Mouse (Mus musculus): Measurements from ENCODE around the gene Cfap221. TPM values are rescaled to one million over a fixed set of nuclear protein-coding genes. Genes with fewer than 3 reads are reported as not detected.

The Cfap221 gene
- polyA plus RNA-seq, 1 experiment, result not detected

DNA sequence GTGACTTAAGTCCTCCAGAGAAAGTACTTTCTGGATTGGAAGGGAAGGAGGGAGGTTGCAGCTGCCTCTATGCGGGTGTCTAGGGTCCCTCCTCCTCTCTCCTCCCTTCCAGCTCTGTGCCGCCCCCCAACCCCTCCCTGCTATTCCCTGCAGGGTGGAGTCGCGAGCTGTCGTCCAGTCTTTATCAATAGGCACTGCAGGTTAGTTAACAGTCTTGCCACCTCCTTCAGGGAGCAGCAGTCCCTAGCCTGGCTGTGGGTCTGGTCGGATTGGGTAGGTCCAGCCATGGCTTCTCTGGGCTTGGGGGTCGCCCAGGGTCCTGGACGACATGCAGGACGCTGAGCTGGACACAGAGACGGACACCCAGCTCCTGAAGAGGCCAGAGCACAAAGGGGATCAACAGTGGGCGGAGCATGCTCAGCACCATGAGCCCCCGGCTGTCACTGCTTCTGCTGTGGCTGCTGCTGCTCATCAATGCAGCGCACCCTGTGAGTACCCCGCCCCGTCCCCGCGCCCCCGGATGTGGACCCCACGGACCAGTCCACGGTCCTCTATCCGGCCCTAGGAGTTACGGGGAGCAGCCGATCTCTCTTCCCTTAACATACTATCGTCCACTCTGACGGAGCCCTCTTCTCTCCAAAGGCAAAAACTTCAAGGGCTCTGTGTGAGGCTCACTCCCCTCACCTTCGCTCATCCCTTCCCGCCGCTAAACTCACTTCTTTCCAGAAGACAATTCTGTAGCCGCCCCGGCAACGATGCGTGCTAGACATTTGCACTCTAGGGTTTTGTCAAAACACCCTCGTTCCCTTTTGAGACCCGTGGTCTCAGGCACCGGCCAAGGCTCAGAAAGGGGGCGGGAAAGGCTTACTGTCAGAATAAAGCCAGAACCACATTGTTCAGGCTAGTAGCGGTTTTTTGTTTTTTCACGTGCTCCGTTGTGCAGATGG, 10.1 kb upstream of the Cfap221 start, which contains the start of gene Sctr:
Sctr (plus strand) TSS at position 51 of the 947 bp plus-strand sequence.
- no peak for DNase-seq (ENCODE audit: low spot score)

DNA sequence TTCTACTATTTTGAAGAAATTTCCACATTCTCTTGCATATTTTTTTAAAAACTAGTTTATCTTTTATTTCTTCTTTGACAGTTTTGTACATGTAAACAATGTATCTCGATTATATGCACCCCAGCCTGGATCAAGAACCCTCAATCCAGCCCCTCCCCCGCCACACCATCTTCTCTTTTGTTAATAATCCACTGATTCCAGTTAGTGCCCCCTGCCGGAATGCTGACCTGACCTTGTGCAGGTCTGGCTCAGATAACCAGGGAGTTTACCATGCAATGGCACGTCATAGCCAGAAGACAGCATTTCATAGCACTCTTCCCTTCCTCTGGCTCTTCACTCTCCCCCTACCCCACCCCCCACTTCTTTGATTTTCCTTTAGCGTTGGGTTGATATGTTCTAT, 610 bp upstream of the Cfap221 start:
- DNase-seq (ENCODE audit: low spot score), result no peak

DNA sequence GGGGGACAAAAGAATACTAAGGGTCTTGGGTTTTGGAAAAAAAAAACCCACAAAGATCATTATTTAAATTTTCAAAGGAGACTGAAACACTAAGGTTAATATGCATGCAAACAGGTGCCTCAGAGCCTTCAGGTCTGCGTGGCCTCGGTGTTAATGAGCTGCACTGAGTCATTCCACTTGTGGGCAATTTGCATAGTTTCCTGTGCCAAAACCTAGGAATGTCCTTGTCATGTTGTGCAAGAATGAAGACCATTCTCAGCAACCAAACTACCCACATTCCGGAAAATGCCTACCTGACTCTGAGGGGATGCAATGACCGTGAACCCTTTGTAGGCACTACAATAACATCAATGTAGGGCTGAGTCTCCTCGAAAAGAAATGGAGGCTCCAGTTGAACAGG, 10.5 kb downstream of the Cfap221 start:
- DNase-seq (ENCODE audit: low spot score), result no peak

DNA sequence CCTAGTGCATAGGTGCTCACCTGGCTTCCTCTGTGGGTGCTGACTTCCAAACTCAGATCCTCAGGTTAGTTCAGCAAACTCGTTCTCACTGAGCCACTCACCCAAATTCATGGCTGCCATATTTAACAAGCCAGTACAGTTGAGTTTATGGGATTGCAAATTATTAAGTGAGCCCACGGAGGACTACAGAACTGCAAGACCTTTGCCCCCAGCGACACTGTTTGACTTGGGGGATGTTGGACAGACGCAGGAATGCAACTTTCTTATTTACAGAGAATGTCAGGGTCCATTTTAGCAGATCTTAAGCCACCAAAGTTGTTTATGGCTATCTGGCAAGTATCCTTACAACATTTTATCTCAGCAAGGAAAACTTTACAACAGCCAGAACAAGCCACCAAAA, 21.9 kb downstream of the Cfap221 start:
- DNase-seq (ENCODE audit: low spot score), result no peak

DNA sequence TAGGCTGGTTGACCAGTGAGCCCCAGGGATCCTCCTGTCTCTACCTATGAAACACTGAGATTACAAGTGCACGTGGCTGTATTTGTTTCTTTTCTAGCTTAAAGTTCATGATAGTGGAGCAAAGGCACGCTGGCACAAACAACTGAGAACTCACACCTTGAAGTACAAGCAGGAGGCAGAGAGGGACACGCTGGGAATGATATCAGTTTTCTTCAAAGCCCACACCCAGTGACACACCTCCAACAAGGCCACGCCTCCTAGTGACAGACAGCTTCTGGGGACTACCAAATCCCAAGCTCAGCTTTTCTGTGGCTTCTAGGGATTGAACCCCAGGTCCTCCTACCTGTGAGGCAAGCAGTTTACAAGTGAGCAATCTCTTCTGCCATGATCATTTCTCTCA, 23.9 kb downstream of the Cfap221 start:
- no peak for DNase-seq (ENCODE audit: low spot score)

DNA sequence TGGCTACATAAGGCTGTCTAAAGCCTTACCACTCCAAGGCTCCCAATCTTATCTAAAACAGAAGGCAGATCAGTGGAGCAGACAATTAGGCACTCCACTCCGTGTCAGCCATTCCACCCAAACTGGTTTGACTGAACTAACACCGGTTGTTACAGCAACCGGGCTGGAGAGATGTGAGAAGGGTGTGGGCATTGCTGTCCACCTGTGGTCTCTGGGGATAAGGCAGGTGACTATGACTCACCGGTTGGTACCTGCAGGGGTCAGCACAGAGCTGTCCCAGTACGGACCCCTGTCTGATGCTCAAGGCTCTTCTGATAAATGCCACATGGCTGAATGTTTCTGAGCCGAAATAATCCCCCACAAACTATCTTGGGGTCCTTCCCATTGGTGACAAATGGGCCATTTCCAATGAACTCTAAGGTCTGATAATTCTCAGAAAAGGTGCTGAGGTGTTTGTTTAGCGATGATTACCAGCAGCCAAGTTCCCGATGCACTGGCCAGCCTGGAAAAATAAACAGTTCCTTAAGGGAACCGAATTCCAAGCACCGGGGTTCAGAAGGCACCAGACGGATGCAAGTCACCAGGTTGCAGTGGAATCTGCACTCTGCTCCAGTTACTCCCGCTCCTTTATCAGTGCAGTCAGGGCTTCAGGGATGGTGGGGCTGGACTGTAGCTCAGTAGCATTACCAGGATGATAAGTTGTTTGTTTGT, 31.1 kb downstream of the Cfap221 start:
- no peak for DNase-seq (ENCODE audit: low spot score)

DNA sequence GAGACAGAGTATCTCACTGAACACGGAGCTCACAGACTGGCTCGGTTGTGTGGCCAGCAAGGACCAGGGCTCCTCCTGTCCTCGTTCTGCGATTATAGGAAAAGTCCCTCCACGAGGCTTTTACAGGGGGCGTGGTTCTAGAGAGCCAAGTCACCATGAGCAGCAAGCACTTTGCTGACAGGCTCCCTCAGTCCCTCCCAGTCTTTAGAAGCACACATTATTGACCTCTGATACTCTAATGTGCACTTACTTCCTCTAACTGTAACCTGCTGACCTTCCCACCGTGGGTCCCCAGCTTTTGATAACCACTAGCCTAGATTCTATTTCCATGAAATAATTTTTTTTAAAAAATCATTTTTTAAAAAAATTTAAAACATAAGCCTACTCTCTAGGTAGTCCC, 37.1 kb downstream of the Cfap221 start:
- no peak for DNase-seq (ENCODE audit: low spot score)

DNA sequence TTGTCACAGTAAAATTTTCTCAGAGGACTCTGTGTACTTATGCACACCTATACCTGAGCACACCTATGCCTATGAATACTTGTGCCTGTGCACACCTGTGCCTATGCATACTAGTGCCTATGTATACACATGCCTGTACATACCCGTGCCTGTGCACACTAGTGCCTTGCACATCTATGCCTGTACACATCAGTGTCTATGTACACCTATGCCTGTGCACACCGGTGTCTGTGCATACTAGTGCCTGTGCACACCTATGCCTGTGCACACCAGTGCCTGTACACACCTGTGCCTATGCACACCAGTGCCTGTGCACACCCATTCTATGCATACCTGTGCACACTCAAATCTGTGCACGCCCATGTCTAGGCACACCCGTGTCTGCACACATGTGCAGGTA, 37.6 kb downstream of the Cfap221 start:
- DNase-seq (ENCODE audit: low spot score), result no peak

DNA sequence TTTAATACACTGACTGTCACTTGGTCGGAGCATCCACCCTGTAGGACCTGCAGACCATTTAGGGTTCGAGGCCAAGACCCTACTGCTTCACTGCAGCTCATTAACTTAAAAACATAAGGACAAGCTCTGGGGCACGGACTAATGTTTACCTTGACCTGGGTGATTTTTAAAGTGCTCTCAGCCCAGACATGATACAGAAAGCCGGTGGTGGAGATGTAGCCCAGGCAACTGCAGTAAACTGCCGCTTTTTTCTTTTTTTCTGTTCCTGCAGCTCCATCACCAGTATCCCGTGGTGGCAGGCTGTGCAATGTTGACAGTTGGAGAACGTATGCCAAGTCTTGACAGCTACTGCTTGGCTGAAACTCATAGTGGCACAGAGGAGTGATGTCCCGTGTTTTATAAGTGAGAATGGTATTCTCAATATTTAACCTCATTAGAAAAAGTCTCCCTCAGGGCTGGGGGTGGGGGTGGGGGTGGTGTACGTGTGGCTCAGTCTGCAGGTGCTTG, 39.3 kb downstream of the Cfap221 start:
- no peak for DNase-seq (ENCODE audit: low spot score)

DNA sequence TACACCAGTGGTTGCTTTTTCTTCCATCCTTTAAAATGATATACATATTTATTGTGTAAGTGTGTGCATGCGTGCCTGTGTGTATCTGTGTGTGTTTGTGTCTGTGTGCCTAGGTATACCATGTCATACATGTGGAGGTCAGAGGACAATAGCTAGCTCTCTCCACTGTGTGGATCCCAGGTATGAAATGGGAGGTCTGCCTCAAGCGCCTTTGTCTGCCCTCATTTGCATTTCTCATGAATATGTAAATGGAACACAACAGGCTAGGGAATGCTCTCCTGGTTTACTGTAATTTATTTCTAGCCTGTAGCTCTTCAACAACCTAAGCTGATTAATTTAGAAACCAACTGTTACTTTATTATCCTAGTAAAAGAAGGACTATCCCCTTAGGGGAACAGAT, 42.4 kb downstream of the Cfap221 start:
- DNase-seq (ENCODE audit: low spot score), result no peak

DNA sequence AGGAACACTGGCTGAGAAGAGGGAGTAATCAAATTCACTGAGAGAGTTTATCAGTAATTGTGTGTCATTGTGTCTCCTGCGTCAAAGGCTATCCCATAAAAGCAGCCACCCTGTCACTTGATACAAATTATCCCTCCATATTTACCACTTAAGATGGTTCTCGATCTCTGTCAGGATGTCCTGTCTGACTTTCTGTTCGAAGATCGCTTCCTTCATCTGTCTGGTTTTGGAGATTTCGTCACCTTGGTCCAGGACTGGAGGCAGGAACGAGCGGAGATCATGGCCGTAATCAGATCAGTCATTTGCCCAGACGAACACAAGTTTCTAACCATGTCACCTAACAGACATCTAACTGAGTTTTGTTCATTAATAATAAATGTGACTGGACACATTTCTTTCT, 43.6 kb downstream of the Cfap221 start:
- DNase-seq (ENCODE audit: low spot score), result no peak

DNA sequence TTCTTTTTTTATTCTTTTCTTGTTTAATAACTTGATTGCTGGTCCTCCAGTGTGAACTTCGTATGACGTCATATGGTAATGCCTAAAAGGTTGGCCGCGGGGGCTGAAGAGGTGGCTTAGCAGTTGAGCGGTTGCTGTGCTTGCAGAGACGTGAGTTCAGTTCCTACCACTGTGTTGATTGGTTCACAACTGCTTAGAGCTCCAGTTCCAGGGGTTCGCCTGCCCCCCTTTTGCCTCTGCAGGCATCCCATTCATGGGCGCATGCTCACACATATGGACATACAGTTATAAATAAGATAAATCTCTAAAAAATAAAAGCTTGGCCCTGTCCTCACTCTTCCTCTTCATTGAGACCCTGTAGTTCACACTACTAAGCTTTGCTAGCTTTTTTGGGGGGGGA, 46.9 kb downstream of the Cfap221 start:
- DNase-seq (ENCODE audit: low spot score), result no peak

DNA sequence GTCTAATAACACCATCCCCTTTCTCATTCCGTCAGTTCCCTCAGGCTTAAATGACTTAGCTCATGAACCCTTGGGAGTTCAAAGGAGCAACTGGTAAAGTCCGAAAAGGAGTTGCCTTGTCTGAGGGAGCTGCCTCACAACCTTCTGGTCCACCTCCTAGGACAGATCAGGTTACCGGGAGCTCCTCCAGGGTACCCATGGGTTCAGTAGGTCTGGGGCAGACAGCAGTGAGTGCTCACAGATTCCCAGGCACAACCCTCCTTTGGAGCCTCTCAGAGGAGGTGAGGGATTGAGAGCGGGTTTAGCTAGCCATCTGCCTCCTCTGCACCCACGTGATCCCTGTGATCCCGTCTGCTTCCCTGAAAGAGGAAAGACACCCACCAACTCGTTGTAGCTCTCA, 60.2 kb downstream of the Cfap221 start:
- DNase-seq (ENCODE audit: low spot score), result no peak

DNA sequence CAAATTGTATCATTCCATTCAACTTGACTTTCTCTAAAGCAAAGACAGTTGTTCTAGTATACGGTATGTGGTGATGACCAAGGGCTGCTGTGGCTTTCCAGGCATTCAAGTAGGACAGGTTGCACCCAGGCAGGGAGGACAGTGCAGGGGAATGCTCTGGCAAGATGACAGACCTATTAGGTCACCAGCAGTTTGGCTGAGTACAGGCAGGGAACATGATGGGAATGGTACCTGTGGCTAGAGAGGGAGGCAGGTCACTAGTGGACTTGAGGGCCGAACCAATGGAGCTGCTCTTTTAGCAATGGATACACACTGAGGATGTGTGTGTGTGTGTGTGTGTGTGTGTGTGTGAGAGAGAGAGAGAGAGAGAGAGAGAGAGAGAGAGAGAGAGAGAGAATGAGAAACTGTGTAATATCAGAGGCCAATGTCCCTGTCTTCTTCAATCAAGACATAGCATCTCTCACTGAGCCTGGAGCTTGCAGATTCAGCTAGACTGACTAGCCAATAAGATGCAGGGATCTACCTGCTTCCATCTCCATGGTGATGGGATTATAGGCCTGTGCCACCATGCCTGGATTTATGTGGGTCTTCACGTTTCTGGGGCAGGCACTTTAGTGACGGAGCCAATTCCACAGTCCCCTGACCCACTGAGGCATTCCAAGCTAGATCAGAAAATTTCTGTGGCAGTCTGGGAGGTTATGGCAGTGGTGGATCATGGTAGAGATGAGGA, 65.4 kb downstream of the Cfap221 start:
- no peak for DNase-seq (ENCODE audit: low spot score)

DNA sequence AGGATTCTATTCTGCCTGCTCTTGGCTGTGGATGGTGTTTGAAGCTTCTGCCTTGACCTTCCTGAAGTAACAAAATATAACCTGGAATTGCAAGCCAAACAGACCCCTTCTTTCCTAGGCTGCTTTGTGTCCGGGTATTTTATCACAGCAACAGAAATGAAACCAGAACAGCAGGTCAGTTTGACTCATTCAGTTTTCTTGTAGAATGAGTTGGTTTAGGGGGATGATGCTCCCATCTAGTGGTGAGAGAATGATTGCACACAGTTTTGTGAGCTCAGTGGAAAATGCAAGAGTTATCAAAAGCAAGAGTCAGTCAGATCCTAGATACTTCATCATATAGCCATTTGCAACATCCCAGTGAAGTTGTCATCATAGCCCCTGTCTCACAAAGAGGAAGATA, 67.3 kb downstream of the Cfap221 start:
- no peak for DNase-seq (ENCODE audit: low spot score)

DNA sequence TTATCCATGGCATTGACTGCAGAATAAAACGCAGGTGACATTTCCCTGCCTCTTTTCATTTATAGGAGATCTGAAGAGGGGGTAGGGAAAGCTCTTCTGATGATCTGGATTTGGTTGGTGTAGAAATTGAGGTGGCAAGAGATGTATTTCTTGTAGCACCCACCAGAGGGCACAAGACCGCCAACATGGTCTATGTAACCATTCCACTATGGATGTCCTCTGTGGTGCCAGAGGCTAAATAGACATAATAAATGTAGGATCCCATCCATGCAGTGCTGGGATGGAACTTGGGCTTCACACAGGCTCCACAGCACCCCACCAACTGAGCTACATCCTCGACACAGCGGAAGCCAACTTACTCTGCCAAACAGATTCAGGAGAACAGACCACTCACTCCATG, 77.7 kb downstream of the Cfap221 start:
- DNase-seq (ENCODE audit: low spot score), result no peak

DNA sequence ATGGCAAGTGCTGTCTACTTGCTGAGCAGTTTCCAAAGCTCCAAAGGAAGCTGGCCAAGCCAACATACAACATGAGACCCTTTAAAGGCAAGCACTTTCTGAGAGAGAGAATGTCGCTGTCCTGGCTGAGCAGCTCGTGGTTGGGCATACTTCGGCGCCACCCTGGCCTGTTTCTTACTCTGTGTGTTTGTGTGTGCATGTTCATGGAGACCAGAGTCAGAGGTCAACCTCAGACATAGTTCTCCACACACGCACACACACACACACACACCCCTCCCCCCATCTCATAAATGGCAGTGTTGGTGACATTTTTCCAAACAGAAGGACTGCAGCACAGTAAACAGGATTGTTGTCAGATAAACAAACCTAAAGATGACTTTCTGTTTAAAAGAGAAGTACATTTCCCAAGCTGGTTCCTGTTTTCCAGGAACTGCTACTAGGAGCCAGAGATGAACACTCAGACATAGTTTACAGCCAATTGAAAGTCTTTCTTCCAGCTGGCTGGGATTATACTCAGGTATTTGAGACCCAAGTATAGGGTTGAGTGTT, 80.1 kb downstream of the Cfap221 start:
- DNase-seq (ENCODE audit: low spot score), result no peak

DNA sequence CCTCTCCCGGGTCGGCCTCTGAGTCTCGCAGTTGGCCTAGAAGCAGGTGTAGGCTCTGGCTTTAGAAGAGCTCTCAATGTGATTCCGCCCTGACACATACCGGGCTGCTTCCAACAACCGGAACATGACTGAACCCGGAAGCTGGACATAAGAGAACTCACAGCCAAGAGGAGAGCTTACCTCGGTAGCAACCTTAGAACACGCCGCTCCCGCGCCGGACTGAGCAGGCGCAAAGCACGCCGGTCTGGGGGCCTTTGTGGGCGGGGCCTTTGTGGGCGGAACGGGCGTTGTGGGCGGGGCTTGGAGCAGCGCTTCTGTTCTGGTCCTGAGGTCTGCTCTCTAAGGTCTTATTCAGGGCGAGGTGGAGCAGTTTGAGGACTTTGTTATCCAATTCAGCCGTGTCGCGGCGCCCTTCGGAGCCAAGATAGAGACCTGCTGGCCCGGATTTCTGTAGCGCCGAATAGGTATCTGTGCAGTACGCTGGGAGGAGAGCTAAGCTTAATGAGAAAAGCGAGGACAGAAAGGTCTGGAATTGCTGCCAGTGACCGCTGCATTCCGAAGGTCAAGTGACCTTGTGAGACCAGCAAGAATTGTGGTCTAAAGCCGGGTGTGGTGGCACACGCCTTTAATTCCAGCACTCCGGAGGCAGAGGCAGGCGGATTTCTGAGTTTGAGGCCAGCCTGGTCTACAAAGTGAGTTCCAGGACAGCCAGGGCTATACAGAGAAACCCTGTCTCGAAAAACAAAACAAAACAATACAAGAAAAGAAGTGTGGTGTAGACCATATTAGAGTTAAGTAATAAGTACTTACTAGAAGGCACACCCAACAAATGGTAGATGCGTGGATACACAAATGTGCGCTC, 83.8 kb downstream of the Cfap221 start, which contains the start of gene Tmem177:
Tmem177 (minus strand) TSS at position 256 of the 862 bp plus-strand sequence.
- peak; percentile 91 for DNase-seq (ENCODE audit: low spot score)

DNA sequence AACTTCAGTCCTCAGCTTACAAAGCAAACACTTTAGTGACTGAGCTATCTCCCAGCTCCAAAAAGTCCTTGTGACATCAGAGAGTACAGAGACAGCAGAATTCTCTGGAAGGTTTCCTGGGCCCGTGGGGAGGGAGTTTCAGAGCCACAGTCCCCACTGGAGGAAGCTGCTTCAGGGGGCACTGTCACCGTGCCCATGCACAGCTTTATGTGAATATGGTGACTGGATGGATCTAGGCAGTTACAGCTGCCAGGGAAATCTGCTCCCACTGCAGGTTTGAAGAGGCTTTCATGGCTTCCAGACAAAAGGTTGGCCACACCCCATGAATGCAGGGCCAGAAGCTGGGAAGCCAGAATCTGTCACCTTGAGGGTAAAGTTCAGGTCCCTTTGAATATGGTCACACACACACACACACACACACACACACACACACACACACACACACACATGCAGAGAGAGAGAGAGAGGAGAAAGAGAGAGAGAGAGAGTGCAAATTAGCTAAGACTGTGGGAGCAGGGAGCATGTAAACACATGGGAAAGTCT, 89.8 kb downstream of the Cfap221 start:
- DNase-seq (ENCODE audit: low spot score), result no peak

DNA sequence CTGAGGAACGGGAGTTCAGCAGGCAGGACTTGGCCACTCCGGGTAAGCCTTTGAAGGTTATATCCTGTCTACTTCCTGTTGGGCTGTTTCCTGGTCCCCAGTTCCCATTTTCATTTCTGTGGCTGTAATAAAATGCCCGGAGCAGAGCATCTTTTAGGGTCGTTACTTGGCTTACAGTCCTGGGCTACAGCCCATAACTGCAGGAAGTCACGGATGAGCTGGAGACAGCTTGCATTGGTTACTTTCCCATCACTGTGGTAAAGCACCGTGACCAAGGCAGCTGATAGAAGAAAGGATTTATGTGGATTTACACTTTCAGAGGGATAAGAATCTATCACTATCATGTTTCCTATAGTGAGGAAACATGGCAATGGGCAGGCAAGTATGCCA, 93.8 kb downstream of the Cfap221 start:
- DNase-seq (ENCODE audit: low spot score), result no peak

Measured in urinary bladder, adult 2 months (tissue).